Mouse (Mus musculus): ENCODE results near the gene Lrwd1.
A peak's percentile ranks its signal among the peaks of the same experiment; 100 is the strongest.

The Lrwd1 gene

DNA sequence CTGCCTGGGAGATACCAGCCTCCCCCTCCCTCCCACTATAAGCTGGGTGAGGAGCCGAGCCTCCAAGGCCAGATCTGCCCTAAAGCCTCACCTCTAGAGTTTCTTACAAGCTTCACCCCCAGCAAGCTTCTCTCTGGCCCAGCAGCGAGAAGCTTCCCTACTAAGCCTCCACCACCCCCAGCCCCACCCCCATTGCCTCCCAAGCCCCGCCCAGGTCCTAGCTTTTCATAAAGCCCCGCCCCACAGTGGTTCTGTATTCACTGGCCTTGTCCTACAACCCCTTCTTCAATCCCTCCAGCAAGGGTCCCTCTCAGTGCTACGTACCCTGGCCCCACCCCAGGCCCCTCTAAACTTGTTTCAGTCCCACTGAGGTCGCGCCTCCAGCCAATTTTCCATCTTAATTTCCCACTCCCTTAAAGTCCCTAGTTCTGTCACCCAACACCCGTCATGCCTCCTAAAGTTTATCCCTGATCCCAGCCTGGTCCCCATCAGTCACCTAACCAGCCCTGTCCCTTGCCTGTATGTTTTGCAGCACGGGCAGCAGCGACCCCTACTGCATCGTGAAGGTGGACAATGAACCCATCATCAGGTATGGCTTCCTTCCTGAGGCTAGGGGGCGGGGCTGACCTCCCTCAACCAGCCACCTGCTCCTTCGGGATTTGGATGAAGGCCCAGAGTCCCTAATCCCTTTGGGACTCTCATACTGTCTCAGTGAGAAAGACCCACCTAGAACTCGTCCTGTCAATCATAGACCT lies 46.9 kb downstream of the Lrwd1 start:
- no peak for DNase-seq

DNA sequence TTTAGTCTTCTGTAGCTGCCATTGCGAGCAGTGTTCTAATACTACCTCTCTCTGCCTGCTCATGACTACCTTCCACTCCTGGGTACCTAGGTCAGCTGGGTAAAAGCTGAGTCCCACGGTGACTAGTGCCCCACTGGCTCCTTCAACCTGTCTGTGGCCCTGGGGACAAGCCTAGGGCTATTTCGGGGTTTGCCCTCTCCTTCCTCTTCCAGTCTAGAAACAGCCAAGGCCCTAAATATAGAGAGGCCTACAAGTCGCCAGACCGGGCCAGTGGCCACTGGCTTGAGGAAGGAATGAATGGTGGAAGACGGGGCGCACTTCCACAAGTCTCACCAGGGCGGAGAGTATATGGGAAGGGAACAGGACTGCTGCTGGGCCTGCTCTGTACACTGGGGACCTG lies 49.6 kb downstream of the Lrwd1 start:
- DNase-seq: no peak

DNA sequence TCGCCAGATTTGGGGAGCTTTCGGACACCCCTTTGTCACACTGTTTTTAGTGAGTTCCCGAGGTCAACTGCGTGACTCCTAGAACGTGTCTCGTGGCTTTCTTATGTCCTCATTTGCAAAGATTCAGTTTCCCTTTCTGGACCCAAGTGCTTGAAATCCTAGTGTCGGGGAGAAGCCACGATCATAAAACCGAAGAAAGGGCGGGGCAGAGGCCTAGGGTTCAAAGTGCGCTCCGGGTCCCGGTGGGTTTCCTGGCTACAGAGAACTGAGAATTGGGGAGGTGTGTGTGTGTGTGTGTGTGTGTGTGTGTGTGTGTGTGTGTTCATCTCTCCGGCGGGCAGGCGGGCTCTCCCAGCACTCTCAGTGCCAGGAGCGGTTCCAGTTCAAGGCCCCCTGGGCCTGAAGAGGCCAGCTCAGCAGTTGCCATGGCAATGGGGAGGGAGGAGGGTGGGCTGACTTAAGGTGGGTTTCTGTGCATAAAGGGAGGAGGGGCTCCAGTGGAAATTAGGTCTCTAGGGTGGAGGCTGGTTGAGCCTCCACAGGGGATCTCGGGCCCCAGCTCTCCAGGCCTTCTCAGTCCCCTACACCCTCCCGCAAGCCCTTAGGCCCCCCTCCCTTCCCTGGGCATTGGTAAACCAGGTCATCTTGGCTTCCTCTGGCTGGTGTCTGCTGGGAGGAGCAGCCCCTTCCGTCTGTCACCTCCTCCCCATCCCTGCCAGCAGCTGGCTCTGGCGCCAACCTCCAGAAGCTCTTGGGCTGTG lies 50.8 kb downstream of the Lrwd1 start:
- DNase-seq: peak; percentile 57

DNA sequence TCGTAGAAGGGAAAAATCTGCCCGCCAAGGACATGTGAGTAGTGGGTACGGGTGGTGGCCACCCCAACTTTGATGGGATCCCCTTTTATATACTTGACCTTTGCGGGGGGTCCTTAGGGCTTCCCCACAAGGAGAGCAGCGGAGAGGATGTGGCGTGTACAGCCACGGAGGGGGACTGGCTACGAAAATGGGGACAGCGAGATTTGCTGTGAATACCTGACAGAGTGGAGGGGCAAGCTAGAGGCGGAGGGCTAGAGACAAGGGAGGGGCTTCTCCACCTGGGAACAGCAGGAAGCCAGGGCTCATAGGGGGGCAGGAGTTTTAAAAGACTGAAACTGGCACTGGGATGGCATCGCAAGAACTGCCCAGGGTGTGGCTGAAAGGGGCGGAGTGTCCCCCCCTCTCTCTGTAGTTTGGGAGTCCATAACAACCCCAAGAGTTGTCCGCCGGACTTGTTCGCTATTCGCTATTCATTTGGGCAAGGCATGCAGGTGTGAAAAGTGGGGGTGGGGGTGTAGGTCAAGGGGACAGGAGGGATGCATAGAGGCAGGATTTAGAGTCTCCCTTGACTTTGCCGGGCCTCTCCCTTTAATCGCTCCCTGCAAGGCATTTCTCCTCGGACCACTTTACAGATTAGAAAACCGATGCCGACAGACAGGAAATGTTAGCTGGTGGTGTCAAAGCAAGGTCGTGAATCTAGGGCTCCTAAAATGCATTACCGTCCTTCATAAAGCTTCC lies 51.6 kb downstream of the Lrwd1 start:
- DNase-seq: no peak

DNA sequence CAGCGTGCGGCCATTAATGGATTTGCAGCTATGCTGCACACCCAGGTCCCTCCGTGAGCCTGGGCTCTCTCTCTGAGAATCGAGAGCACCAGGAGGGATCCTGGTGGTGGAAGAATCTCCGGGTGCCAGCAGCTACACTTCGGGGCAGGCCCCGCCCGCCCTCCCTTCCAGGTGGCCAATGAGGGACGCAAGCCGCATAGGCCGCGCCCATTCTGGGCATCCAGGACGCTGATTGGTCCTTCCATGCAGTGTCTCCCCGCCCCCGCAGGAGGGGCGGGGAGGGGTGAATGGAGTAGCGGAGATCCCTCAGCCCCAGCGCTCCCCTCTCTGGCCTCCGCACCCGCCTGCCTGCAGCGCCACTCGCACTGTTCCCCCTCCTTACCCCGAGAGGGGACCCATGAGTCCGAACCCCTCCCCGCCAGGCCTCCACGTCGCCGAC lies 52.2 kb downstream of the Lrwd1 start, which contains the start of gene Rasa4:
Rasa4 (plus strand) TSS at position 248 of the 439 bp plus-strand sequence.
- peak; percentile 93 for DNase-seq

DNA sequence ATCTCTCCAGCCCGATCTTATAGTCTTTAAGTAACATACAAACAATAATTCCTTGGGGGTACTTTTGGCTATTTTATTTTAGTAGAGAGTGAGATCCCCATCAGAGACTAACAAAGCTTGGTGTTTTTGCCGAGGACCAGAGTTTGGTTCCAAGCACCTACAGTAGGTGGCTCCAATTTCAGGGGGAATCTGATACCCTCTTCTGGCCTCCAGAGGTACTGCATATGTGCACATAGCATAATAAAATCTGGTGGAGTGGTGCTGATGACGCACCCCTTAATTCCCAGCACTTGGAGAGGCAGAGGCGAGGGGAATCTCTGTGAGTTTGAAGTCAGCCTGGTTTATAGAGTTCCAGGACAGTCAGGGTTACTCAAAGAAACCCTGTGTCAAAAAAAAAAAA lies 53.5 kb downstream of the Lrwd1 start:
- no peak for DNase-seq

DNA sequence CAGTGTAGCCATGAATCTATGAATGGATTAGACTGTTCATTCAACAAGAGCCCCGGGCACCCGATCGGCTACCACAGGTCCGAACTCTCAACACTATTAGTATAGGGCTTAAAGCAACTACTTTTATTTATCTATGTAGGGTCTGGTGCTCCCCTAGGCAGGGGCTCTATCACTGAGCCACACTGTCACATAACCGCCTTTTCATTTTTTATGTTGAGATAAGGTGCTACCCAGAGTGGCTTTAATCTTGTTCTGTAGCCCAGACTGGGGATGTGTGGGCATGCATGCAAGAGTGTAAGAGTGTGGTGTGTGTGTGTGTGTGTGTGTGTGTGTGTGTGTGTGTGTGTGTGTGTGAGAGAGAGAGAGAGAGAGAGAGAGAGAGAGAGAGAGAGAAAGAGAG lies 57.7 kb downstream of the Lrwd1 start:
- DNase-seq: no peak

DNA sequence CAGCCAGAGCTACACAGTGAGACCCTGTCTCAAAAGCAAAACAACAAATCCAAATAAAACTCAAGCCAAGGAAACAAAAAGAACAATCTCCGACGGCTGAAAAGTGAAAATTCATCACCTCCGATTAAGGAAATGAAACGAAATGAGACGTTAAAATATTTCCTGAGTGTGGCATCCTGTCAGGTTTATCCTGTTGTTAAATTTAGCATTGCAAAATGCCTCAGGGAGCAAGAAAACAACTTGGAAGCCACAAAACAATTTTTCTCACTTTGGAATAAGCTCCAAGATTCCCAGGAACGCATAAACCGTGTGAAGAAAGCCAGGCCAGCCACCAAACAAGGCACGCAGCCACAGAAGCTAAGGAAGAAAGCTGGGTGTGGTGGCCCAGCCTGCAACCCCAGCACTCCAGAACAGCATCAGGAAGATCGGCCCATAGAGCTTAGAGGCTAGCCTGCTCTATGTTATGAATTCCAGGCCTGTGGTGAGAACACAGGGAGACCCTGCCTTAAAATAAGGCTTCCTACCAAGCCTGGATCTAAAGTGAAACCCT lies 58.8 kb downstream of the Lrwd1 start:
- DNase-seq: no peak

DNA sequence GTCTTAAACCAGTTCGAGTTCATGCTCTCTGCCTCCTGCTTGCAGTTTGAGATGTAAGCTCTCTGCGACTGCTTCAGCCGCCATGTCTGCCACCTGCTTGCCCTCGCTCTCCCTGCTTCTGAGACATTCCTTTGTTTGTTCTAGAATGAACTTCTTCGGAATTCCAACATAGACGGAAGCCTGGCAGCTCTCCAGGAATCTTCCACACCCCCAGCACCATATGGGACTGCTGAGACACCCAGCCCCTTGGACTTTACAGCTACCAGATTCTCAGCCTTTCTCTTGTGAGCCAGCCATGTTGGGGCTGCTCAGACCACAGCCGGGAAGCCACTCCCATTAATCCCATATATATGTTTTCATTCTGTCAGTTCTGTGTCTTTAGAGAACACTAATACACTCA lies 59.6 kb downstream of the Lrwd1 start:
- DNase-seq: no peak

DNA sequence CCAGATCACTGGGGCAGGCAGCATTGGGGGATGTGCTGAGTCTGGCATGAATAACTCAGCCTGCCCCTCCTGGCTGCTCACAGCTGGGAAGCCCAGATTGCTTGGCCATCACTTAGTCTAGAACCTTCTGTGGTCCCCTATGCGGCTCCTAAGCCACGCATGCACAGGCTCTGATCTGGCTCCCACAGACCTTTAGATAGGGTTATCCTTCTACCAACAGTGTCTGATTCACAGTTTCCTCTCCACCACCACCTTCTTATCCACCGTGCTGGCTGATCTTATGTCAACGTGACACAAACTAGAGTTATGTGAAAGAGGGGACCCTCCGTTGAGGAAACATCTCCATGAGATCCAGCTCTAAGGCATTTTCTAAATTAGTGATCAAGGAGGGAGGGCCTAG lies 60.8 kb downstream of the Lrwd1 start:
- DNase-seq: no peak

DNA sequence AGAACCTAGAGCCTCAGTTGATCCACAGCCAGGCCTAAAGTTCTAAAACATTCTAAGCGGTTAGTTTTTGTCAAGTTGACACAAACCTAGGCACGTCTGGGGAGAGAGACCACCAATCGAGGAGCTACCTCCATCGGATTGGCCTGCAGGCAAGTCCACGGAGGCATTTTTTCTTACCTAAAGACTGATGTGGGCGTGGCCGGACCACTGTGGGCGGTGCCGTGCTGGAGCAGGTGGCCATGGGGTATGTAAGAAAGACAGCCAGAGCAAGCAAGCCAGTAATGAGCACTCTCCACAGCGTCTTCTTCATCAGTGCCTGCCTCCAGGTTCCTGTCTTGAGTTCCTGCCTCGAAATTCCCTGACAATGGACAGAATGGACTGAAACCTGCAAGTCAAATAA lies 62.3 kb downstream of the Lrwd1 start:
- no peak for DNase-seq

DNA sequence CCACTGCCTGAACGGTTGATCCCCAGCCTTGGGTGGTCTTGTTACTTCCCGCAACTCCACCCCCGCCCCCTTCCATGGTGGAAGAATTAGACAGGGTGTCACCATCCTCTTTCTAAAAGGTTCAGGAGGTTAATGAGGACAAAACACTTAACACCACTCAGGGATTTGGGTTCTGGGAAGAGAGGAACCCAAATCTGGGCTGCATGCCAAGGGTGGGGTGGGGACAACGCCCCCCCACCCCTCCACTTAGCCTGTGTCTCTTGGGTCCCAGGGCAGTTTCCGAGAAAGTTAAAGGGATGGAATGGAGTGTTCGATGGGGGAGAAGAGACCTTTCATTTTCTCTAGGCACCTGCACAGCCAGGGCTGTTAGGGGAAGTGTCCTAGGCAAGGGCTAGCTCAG lies 62.8 kb downstream of the Lrwd1 start:
- DNase-seq: no peak
